Mouse (Mus musculus) frontal cortex, adult 2 months (tissue): ENCODE measurements around the gene Kdm4b. TPM values are rescaled to one million over a fixed set of nuclear protein-coding genes. Genes with fewer than 3 reads are reported as not detected.

Source experiments
- DNase-seq, 2 experiments: peaks; one replicate each; pipeline ENCODE4 v3.0.0; 2022; ENCODE audit warnings: low spot score in 1 of 2; ENCODE audit errors: extremely low spot score in 1 of 2
- polyA plus RNA-seq: library from polyadenylated mRNA; depleted of rRNA; stranded (reverse); fragments of >200 nt; gene quantifications from 2 replicates; pipeline ENCODE4 v1.2.3, GENCODE M21; 2012

Gene Kdm4b
- polyA plus RNA-seq, 1 experiment: 49.9 TPM

GRCm38 (mm10) chr17:56340717-56341116, 14.9 kb downstream of the Kdm4b start:
- no peak for DNase-seq

- no peak for DNase-seq
Measured at GRCm38 (mm10) chr17:56343466-56343865, 17.6 kb downstream of the Kdm4b start.

- DNase-seq: no peak
Measured at GRCm38 (mm10) chr17:56345364-56345763, 19.5 kb downstream of the Kdm4b start.

GRCm38 (mm10) chr17:56348128-56348527, 22.3 kb downstream of the Kdm4b start:
- no peak for DNase-seq

- no peak for DNase-seq
Measured at GRCm38 (mm10) chr17:56348586-56348985, 22.7 kb downstream of the Kdm4b start.

GRCm38 (mm10) chr17:56350694-56351093, 24.8 kb downstream of the Kdm4b start:
- DNase-seq: peak; percentile 51 to 87

GRCm38 (mm10) chr17:56356921-56357885, 31.3 kb downstream of the Kdm4b start:
- peak; percentile 65 to 90 for DNase-seq

- no peak for DNase-seq
Measured at GRCm38 (mm10) chr17:56359183-56359725, 33.4 kb downstream of the Kdm4b start.

GRCm38 (mm10) chr17:56359864-56360263, 34.0 kb downstream of the Kdm4b start:
- DNase-seq: no peak

- DNase-seq: peak in 1 of 2 experiments; percentile 40
Measured at GRCm38 (mm10) chr17:56360451-56360850, 34.6 kb downstream of the Kdm4b start.

GRCm38 (mm10) chr17:56361542-56361941, 35.7 kb downstream of the Kdm4b start:
- peak in 1 of 2 experiments; percentile 48 for DNase-seq

GRCm38 (mm10) chr17:56365791-56366673, 40.2 kb downstream of the Kdm4b start:
- DNase-seq: no peak

- no peak for DNase-seq
Measured at GRCm38 (mm10) chr17:56368291-56368790, 42.5 kb downstream of the Kdm4b start.

GRCm38 (mm10) chr17:56370090-56370489, 44.2 kb downstream of the Kdm4b start:
- DNase-seq: no peak

- peak; percentile 75 to 86 for DNase-seq
Measured at GRCm38 (mm10) chr17:56371029-56371660, 45.3 kb downstream of the Kdm4b start.

GRCm38 (mm10) chr17:56372109-56372508, 46.2 kb downstream of the Kdm4b start:
- no peak for DNase-seq

- no peak for DNase-seq
Measured at GRCm38 (mm10) chr17:56373136-56374034, 47.5 kb downstream of the Kdm4b start.

GRCm38 (mm10) chr17:56374851-56375250, 49.0 kb downstream of the Kdm4b start:
- DNase-seq: no peak

- DNase-seq: no peak
Measured at GRCm38 (mm10) chr17:56379281-56379834, 53.5 kb downstream of the Kdm4b start.
